Mouse (Mus musculus): ENCODE results near the gene Selenbp1.
"Not testable (repeated sequence)": the region's sequence is repeated elsewhere in the genome, so short reads cannot be mapped to it uniquely, and the experiment has no call there.

Gene Selenbp1

GRCm38 (mm10) chr3:94932809-94933564, at the start of gene Selenbp1:
Gene Selenbp1, plus strand, starts transcription at chr3:94933056.
- no peak for DNase-seq (ENCODE audit: extremely low spot score, low read depth, low spot score)

GRCm38 (mm10) chr3:94886316-94887224, 46.3 kb upstream of the Selenbp1 start, which contains the start of gene Psmb4:
Gene Psmb4, minus strand, starts transcription at chr3:94886961.
- peak; percentile 76 for DNase-seq (ENCODE audit: extremely low spot score, low read depth, low spot score)

GRCm38 (mm10) chr3:94888595-94888994, 44.3 kb upstream of the Selenbp1 start:
- DNase-seq (ENCODE audit: extremely low spot score, low read depth, low spot score) = no peak

- DNase-seq (ENCODE audit: extremely low spot score, low read depth, low spot score) = no peak
These were observed 38.8 kb upstream of the Selenbp1 start for GRCm38 (mm10) chr3:94894076-94894475.

GRCm38 (mm10) chr3:94902747-94903146, 30.1 kb upstream of the Selenbp1 start:
- peak; percentile 50 for DNase-seq (ENCODE audit: extremely low spot score, low read depth, low spot score)

GRCm38 (mm10) chr3:94904759-94905158, 28.1 kb upstream of the Selenbp1 start:
- DNase-seq (ENCODE audit: extremely low spot score, low read depth, low spot score) = not testable (repeated sequence)

- DNase-seq (ENCODE audit: extremely low spot score, low read depth, low spot score) = no peak
These were observed 26.4 kb upstream of the Selenbp1 start for GRCm38 (mm10) chr3:94906482-94906881.

- DNase-seq (ENCODE audit: extremely low spot score, low read depth, low spot score) = no peak
These were observed 21.7 kb upstream of the Selenbp1 start for GRCm38 (mm10) chr3:94911050-94911693.

GRCm38 (mm10) chr3:94913801-94914200, 19.1 kb upstream of the Selenbp1 start:
- DNase-seq (ENCODE audit: extremely low spot score, low read depth, low spot score) = no peak

GRCm38 (mm10) chr3:94915903-94916741, 16.7 kb upstream of the Selenbp1 start:
- no peak for DNase-seq (ENCODE audit: extremely low spot score, low read depth, low spot score)

GRCm38 (mm10) chr3:94917816-94918361, 15.0 kb upstream of the Selenbp1 start:
- DNase-seq (ENCODE audit: extremely low spot score, low read depth, low spot score) = no peak

- no peak for DNase-seq (ENCODE audit: extremely low spot score, low read depth, low spot score)
These were observed 14.0 kb upstream of the Selenbp1 start for GRCm38 (mm10) chr3:94918845-94919244.

GRCm38 (mm10) chr3:94921104-94921503, 11.8 kb upstream of the Selenbp1 start:
- no peak for DNase-seq (ENCODE audit: extremely low spot score, low read depth, low spot score)

GRCm38 (mm10) chr3:94922333-94922732, 10.5 kb upstream of the Selenbp1 start:
- no peak for DNase-seq (ENCODE audit: extremely low spot score, low read depth, low spot score)

- no peak for DNase-seq (ENCODE audit: extremely low spot score, low read depth, low spot score)
These were observed 8.2 kb upstream of the Selenbp1 start for GRCm38 (mm10) chr3:94924688-94925087.

GRCm38 (mm10) chr3:94926301-94926736, 6.5 kb upstream of the Selenbp1 start:
- DNase-seq (ENCODE audit: extremely low spot score, low read depth, low spot score) = not testable (repeated sequence)

GRCm38 (mm10) chr3:94928979-94929378, 3.9 kb upstream of the Selenbp1 start:
- not testable (repeated sequence) for DNase-seq (ENCODE audit: extremely low spot score, low read depth, low spot score)

GRCm38 (mm10) chr3:94930386-94931266, 2.2 kb upstream of the Selenbp1 start:
- not testable (repeated sequence) for DNase-seq (ENCODE audit: extremely low spot score, low read depth, low spot score)
